Mouse (Mus musculus): ENCODE data around the gene Atmin.
A peak's percentile ranks its signal among the peaks of the same experiment; 100 is the strongest.

The Atmin gene

GRCm38 (mm10) chr8:116943161-116943554 is at the start of gene Atmin:
TSS of gene Atmin (plus strand) at chr8:116943393.
- peak; percentile 91 for DNase-seq

GRCm38 (mm10) chr8:116893938-116894337 is 49.3 kb upstream of the Atmin start:
- no peak for DNase-seq

GRCm38 (mm10) chr8:116895521-116895920 is 47.7 kb upstream of the Atmin start:
- DNase-seq, result no peak

- DNase-seq, result no peak
These were observed 38.5 kb upstream of the Atmin start for GRCm38 (mm10) chr8:116904736-116905135.

DNA sequence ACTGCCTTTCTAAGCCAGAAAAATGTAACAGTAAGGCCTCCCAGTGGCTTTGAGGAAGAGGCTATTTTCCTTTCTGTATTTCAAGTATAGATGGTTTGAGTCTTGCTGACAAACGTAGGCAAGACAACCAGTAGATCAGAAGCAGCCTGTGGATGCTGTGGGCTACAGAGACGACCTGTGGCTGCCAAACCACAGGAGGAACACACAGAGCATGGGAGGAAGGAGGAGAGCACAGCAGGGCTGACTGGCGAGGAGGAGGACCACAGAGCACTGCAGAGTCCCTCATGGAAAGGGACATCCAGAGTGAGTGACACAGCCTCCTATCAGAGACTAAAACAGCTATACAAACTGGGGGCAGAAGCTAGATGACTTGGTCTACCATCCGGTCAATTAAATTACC is 37.9 kb upstream of the Atmin start:
- DNase-seq, result no peak

GRCm38 (mm10) chr8:116905836-116906235 is 37.4 kb upstream of the Atmin start:
- no peak for DNase-seq

GRCm38 (mm10) chr8:116921005-116921336 is 22.2 kb upstream of the Atmin start:
- no peak for DNase-seq

DNA sequence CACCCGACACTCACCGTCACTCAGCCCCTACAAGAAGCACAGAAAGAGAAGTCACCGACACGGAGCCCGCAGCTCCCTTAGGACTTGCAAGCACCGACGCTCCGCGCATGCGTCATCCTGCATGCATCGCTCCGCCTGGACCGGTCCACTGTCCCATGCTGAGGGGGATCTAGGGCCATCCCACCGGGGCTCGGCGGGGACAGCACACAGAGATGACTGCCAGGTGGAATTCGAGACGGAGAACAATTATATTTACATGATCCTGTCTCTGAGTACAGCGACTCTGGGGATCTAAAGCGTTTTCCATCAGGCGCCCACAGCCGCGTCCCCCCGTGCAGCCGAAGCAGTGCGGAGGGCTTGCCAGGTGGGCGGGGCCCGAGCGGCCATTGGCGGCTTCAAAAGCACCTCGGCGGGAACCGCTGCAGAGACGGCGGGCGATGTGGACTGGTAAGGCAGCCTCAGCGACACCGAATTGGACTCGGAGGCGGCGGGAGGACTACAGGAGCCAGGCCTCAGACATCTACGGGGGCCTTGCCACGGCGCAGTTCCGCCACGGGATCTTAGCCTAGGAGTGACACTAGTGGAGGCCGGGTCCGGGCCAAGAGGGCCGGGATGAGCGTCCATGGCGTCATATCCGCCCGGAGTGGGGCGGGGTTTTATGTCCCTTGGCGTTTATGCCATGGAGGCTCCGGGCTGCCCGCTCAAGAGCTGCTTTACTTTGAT is 21.7 kb upstream of the Atmin start, which contains the start of the genes Cmc2 and Cenpn:
TSS of gene Cmc2 (minus strand) at position 119 of the 723 bp plus-strand sequence.
TSS of gene Cenpn (plus strand) at position 394 of the 723 bp plus-strand sequence.
- DNase-seq, result peak; percentile 97

GRCm38 (mm10) chr8:116922060-116922757 is 21.0 kb upstream of the Atmin start:
- peak; percentile 6 for DNase-seq

DNA sequence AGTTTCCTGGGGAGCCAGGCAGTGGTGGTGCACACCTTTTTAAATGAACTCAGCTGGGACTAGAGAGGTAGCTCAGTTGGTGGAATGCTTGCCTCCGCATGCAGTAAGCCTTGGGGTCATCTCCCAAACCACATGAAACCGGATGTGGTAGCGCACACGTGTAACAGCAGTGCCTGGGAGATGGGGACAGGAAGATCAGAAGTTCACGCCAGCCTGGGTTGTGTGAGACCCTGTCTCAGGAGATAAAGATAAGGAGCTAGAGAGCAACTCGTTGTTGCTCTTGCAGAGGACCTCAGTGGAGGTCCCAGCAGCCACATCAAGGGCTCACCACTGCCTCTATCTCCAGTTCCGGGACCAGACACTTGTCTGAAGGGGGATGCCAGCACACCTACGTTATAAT is 19.7 kb upstream of the Atmin start:
- DNase-seq, result no peak

DNA sequence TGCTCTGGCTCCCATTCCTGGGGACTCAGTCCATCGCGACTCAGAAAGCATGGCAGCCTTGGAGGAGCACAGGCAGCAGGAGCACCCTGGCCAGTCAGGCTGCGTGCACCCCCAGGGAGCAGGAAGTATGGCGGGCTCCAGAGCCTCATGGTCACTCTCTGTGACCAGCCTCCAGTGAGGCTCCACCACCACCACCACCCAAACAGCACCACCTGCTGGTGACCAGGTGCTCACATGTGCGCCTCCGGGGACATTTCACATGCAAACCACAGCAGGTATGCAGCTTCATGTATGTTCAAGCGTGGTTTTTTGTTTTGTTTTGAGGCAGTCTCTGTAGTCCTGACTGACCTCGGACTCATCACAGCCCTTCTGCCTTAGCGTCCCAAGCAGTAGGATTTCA is 15.3 kb upstream of the Atmin start:
- peak; percentile 55 for DNase-seq

DNA sequence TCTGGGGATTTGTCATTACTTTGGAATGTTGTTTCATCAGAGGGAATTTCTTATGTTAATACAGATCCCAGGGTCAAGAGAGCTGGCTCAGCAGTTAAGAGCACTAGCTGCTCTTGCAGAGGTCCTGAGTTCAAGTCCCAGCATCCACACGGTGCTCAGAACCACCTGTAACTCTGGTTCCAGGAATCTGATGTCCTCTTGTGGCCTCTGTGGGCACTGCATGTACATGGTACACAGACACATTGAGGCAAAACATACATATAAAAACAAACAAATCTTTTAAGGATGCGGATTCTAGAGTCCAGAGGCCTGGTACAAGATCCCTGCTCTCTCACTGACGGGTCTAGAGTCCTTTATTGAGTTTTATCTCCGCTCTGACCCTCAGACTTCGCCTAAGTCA is 14.6 kb upstream of the Atmin start:
- no peak for DNase-seq

GRCm38 (mm10) chr8:116934976-116935375 is 8.2 kb upstream of the Atmin start:
- no peak for DNase-seq

- DNase-seq, result no peak
These were observed 7.7 kb upstream of the Atmin start for GRCm38 (mm10) chr8:116935506-116935905.

DNA sequence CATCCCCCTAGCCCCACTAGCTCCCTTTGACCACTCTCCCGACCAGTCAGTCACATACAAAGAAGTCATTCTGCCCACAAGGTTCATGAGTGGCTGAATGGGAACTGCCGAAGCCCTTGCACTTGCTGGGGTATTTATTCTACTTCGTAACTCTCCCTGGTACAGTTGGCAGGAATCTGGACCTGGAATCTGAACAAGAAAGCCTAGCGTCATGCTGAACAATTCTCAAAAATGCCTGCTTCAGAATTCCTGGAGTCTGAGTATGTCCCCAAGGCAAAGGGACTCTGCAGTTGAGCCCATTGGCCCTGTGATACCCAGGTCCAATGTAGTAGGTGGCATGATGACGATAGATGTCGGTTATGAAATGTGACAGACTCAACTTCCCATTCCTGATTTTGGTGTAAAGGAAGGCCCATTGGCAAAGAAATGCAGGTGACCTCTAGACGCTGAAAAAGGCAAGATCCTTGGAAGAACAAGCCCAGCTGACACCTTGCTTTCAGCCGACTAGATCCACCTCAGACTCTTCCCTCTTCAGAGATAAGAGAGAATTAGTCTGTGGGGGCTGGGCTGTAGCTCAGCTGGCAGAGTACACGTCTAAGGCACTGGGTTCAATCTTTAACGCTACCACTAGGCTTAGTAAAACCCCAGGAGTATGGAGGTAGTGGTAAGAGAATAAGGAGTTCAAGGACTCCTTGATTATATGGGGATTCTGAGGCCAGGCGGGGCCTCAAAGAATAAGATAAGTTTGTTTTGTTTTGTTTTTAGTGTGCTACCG is 722 bp upstream of the Atmin start:
- DNase-seq, result peak; percentile 7

- peak; percentile 34 for DNase-seq
These were observed 577 bp downstream of the Atmin start for GRCm38 (mm10) chr8:116943555-116944384.

GRCm38 (mm10) chr8:116944385-116944696 is 1.1 kb downstream of the Atmin start:
- DNase-seq, result no peak

DNA sequence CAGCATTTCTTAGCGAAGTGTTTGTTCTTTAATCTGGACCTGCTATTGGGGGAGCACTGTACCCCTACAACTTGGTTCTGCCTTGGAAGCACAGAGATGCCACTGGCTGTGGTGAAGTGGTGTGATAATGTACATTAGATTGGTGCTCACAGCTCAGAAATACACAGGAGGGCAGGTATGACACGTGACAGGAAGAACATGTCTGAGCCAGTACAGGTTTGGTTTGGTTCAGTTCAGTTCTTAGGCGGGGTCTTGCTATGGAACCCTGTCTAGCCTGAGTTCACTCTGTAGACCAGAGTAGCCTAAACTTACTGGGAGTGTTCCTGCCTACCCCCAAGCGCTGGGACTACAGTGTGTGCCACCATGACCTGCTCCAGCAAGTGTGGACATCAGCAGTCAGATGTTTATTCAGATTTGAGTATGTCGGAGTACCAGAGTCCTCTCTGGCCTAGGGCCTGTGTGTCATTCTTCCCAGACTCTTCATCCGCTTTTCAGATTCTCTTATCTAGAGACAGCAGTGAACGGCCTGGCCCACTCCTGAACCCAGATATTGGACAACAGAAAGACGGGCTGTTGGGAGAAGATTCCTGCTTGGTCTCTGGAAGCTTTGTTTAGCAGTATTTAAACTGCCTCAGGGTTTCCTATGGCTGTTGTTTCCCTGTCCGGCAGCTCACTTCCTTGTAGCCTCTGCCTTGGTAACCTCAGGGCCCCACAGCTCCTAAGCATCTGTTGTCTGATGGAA is 2.1 kb downstream of the Atmin start:
- no peak for DNase-seq

DNA sequence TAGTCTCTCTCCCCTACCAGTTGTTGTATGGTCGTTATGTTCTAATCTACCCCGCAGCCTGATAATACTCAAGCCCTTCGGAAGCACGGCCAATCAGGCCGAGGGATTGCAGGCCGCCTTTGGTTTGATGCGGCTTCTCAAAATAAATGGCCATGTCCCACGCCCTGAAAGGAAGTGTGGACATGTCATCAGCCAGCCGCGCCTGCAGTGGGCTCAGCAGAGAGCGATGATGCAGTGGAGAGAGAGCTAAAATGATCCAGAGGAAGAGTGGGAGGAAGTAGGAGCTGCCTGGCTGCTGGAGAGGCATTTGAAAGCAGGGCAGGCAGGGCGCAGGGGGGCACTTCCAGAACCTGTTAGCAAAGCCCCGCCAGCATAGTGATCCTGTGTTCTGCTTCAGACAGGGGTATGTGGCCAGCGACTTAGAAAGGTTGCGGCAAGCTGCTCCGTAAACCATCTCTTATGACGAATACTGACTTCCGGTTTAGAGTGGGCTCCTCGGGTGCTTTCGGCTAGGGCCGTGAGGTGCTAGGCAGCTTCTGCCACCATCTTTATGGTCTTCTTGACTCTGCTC is 3.2 kb downstream of the Atmin start:
- DNase-seq, result no peak

GRCm38 (mm10) chr8:116946851-116947250 is 3.7 kb downstream of the Atmin start:
- DNase-seq, result no peak

- DNase-seq, result no peak
These were observed 4.4 kb downstream of the Atmin start for GRCm38 (mm10) chr8:116947589-116947988.

DNA sequence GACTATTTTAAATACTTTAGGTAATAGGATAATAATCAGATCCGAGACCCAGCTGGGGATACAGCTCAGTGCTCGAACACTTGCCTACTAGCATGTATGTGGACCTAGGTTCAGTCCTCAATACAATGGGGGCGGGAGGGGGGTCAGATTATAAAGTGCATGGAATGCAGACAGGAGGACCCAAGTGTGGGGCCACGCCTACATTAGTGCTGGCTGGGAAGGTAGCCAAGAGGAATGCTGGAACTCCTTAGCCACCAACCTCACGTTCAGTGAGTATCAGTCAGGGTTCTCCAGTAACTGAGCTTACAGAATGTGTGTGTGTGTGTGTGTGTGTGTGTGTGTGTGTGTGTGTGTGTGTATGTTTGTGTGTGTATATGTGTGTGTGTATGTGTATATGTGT is 8.2 kb downstream of the Atmin start:
- no peak for DNase-seq

Measured in retina, postnatal 1 day (tissue).